Mouse (Mus musculus) heart, postnatal 0 days (tissue): Measurements from ENCODE around the gene Vash1. TPM values are rescaled to one million over a fixed set of nuclear protein-coding genes. Genes with fewer than 3 reads are reported as not detected.

Experiments used
- ATAC-seq: fragments of 200-750 bp; cut with Nextera tagmentation; 2 replicates; pipeline ENCODE4 v1.8.0; 2017; ENCODE audit warnings: low read depth, moderate number of reproducible peaks, moderate library complexity; ENCODE audit not compliant: insufficient read depth
- DNase-seq: peaks from one replicate; pipeline ENCODE4 v3.0.0-alpha.2; 2016; ENCODE audit warnings: low spot score
- H3K27ac ChIP-seq: fragments of 300-500 bp; sonication (generic); 2 replicates; pipeline ENCODE4 v1.5.1; 2014; ENCODE audit warnings: low read depth, mild to moderate bottlenecking
- H3K27me3 ChIP-seq: fragments of 300-500 bp; sonication (generic); 2 replicates; pipeline ENCODE4 v1.6.1; 2014; ENCODE audit warnings: low read length, mixed read lengths; ENCODE audit not compliant: control insufficient read depth, insufficient read depth
- H3K36me3 ChIP-seq: fragments of 300-500 bp; sonication (generic); replicated peaks from 2 replicates; pipeline ENCODE4 v1.6.1; 2014; ENCODE audit warnings: low read length, mixed read lengths; ENCODE audit not compliant: control insufficient read depth, insufficient read depth
- H3K4me1 ChIP-seq: fragments of 300-500 bp; sonication (generic); 2 replicates; pipeline ENCODE4 v1.6.1; 2014; ENCODE audit warnings: antibody characterized with exemption; ENCODE audit not compliant: control insufficient read depth, insufficient read depth
- H3K4me2 ChIP-seq: fragments of 300-500 bp; sonication (generic); 2 replicates; pipeline ENCODE4 v1.6.1; 2014; ENCODE audit warnings: low read depth, mild to moderate bottlenecking, low read length, moderate library complexity
- H3K4me3 ChIP-seq: fragments of 300-500 bp; sonication (generic); 2 replicates; pipeline ENCODE4 v1.5.1; 2014; ENCODE audit warnings: low read depth, low read length
- H3K9ac ChIP-seq: fragments of 300-500 bp; sonication (generic); replicated peaks from 2 replicates; pipeline ENCODE4 v1.6.1; 2014; ENCODE audit warnings: low read depth, low read length, mixed read lengths
- H3K9me3 ChIP-seq: fragments of 300-500 bp; sonication (generic); replicated peaks from 2 replicates; pipeline ENCODE4 v1.6.1; 2016; ENCODE audit warnings: low read length; ENCODE audit not compliant: control insufficient read depth
- CTCF ChIP-seq: IDR thresholded peaks from 2 replicates; pipeline ENCODE4 v1.5.1; 2016; ENCODE audit warnings: antibody characterized with exemption, control low read depth, low read depth
- EP300 ChIP-seq: IDR thresholded peaks from 2 replicates; pipeline ENCODE4 v1.6.1; 2016; ENCODE audit warnings: antibody characterized with exemption, low read depth
- WGBS: fragments of 180-500 bp; shearing (Covaris S2); extraction: QIAGEN DNeasy Blood & Tissue Kit; methylation state at CpG from one replicate; pipeline ENCODE4 v1.1.7; 2014; 5-methylcytosine and 5-hydroxymethylcytosine counted together
- polyA plus RNA-seq: library from polyadenylated mRNA; unstranded; fragments of >200 nt; fragmentation: Nextera tagmentation; extraction: Ambion mirVana; gene quantifications from 2 replicates; pipeline ENCODE4 v1.2.1, GENCODE M21; 2015
- total RNA-seq: library from RNA; depleted of rRNA; stranded (reverse); fragments of >200 nt; gene quantifications from 2 replicates; pipeline ENCODE4 v1.2.3, GENCODE M21; 2014; ENCODE audit warnings: low replicate concordance

Vash1 gene
- total and polyA plus RNA-seq, 2 experiments from 2014 or later: 8.9 to 35.0 TPM

GRCm38 (mm10) chr12:86659447-86659968 lies 19.0 kb upstream of the Vash1 start:
- Histone ChIP-seq H3K27me3 (no peaks in the 10 kb centered on the region), H3K9ac (no peak overlapping the region), H3K4me2 (no peak overlapping the region), H3K9me3 (no peaks in the 10 kb centered on the region), H3K4me1 (peaks cover 9% of the 10 kb centered on the region; the same call in 1 of the 2 replicates), H3K27ac (peak overlapping the region; percentile 72), H3K36me3 (no peaks in the 10 kb centered on the region), H3K4me3 (no peak overlapping the region)
- no peak for TF ChIP-seq EP300
- TF ChIP-seq CTCF: no peak
- DNase-seq: no peak
- WGBS: 38% methylated on average over 6 of the region's 6 CpGs
- no peak for ATAC-seq

GRCm38 (mm10) chr12:86660466-86660865 lies 18.0 kb upstream of the Vash1 start:
- WGBS: 71% methylated on average over 2 of the region's 2 CpGs
- no peak overlapping the region for H3K27ac ChIP-seq

GRCm38 (mm10) chr12:86665656-86666055 lies 12.8 kb upstream of the Vash1 start:
- Histone ChIP-seq H3K9ac (no peak overlapping the region), H3K36me3 (no peaks in the 10 kb centered on the region), H3K9me3 (no peaks in the 10 kb centered on the region), H3K27me3 (no peaks in the 10 kb centered on the region), H3K4me3 (no peak overlapping the region), H3K27ac (no peak overlapping the region), H3K4me2 (no peak overlapping the region), H3K4me1 (no peaks in the 10 kb centered on the region)
- ATAC-seq (no peak), DNase-seq (no peak)
- 53% methylated on average over 3 of the region's 3 CpGs for WGBS
- TF ChIP-seq CTCF (peak; percentile 50), EP300 (no peak)

More at GRCm38 (mm10) chr12:86660466-86660865, 18.0 kb upstream of the Vash1 start:
- H3K36me3 ChIP-seq: no peaks in the 10 kb centered on the region
- no peaks in the 10 kb centered on the region for H3K27me3 ChIP-seq
- no peak overlapping the region for H3K9ac ChIP-seq
- TF ChIP-seq EP300: no peak
- TF ChIP-seq CTCF: no peak
- no peak overlapping the region for H3K4me3 ChIP-seq
- DNase-seq (no peak), ATAC-seq (no peak)
- no peaks in the 10 kb centered on the region for H3K9me3 ChIP-seq
- H3K4me1 ChIP-seq: peaks cover 6% of the 10 kb centered on the region; the same call in 1 of the 2 replicates
- H3K4me2 ChIP-seq: no peak overlapping the region

DNA sequence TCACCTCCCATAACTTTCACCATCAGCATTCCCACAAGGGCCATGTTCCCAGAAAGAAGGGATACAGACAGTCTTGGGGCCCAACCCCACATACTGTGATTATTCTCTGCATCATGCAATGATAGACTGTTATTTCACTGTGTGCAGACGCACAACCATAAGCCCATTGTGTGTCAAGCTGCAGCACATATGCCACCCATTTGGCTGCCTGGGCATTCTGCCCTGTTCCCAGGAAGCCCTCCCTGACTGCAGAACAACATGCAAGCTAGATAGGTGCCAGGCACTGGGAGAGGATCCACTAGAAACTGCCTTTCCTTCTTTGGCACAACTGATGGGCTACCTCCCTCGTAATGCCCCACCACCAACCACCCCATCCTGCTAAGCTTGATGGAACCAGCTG lies 10.1 kb upstream of the Vash1 start:
- no peak overlapping the region for H3K27ac ChIP-seq
- H3K4me1 ChIP-seq: no peaks in the 10 kb centered on the region
- TF ChIP-seq EP300 (no peak), CTCF (no peak)
- H3K4me2 ChIP-seq: no peak overlapping the region
- no peak overlapping the region for H3K9ac ChIP-seq
- no peaks in the 10 kb centered on the region for H3K27me3 ChIP-seq
- no peak overlapping the region for H3K4me3 ChIP-seq
- ATAC-seq: no peak
- WGBS: 77% methylated on average over 2 of the region's 2 CpGs
- no peaks in the 10 kb centered on the region for H3K9me3 ChIP-seq
- no peak for DNase-seq
- H3K36me3 ChIP-seq: no peaks in the 10 kb centered on the region

GRCm38 (mm10) chr12:86672105-86672504 lies 6.4 kb upstream of the Vash1 start:
- peak; percentile 47; the same call in 1 of the 2 replicates for ATAC-seq
- H3K9ac ChIP-seq: no peak overlapping the region

DNA sequence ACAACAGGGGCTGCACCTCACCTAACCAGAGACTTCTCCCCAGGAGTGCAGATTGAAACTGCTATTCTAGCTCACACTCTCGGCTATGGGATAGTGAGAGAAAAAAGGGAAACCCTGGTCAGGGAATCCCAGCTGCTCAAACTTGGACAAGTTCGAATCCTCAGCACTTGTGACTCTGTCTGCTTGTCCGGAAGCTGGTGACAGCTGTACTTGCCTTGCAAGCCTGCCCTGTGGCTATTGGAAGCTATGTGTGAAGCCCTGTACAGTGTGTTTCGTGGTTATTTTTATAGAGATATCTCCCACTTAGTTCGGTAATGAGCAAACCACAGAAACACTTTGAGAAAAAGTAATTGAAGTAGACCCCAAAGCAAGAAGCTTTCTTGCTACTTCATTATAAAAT lies 6.0 kb upstream of the Vash1 start:
- Histone ChIP-seq H3K9me3 (no peaks in the 10 kb centered on the region), H3K27ac (no peak overlapping the region), H3K27me3 (no peaks in the 10 kb centered on the region), H3K4me3 (no peak overlapping the region), H3K36me3 (no peaks in the 10 kb centered on the region), H3K9ac (no peak overlapping the region), H3K4me1 (no peaks in the 10 kb centered on the region), H3K4me2 (no peak overlapping the region)
- ATAC-seq (no peak), DNase-seq (no peak)
- TF ChIP-seq CTCF (no peak), EP300 (no peak)
- WGBS: 31% methylated on average over 5 of the region's 5 CpGs

More at GRCm38 (mm10) chr12:86672105-86672504, 6.4 kb upstream of the Vash1 start:
- Histone ChIP-seq H3K36me3 (no peaks in the 10 kb centered on the region), H3K27ac (no peak overlapping the region), H3K4me2 (no peak overlapping the region), H3K4me3 (no peak overlapping the region), H3K27me3 (no peaks in the 10 kb centered on the region), H3K4me1 (no peaks in the 10 kb centered on the region), H3K9me3 (no peaks in the 10 kb centered on the region)
- no peak for TF ChIP-seq CTCF
- TF ChIP-seq EP300: no peak
- 55% methylated on average over 4 of the region's 4 CpGs for WGBS
- no peak for DNase-seq
